Mouse (Mus musculus) kidney, adult 2 months (tissue): ENCODE data around the gene Chrna1. TPM values are rescaled to one million over a fixed set of nuclear protein-coding genes. Genes with fewer than 3 reads are reported as not detected.

Source experiments
- DNase-seq: peaks from one replicate; pipeline ENCODE4 v3.0.0; 2021
- H3K27ac ChIP-seq: fragments of 200-500 bp; 2 replicates; pipeline ENCODE4 v1.5.1; 2012; ENCODE audit warnings: low read depth, low read length, control low read depth, inconsistent platforms; ENCODE audit not compliant: insufficient read depth
- H3K27me3 ChIP-seq: fragments of 200-500 bp; replicated peaks from 2 replicates; pipeline ENCODE4 v1.6.1; 2012; ENCODE audit warnings: mild to moderate bottlenecking, moderate library complexity, low read length, inconsistent platforms; ENCODE audit not compliant: control insufficient read depth, insufficient read depth
- H3K36me3 ChIP-seq: fragments of 200-500 bp; 2 replicates; pipeline ENCODE4 v1.6.1; 2012; ENCODE audit warnings: mild to moderate bottlenecking, moderate library complexity, low read length, inconsistent platforms; ENCODE audit not compliant: control insufficient read depth, insufficient read depth
- H3K4me1 ChIP-seq: fragments of 200-500 bp; 2 replicates; pipeline ENCODE4 v1.6.1; 2011; ENCODE audit warnings: low read length; ENCODE audit not compliant: control insufficient read depth, insufficient read depth
- H3K4me3 ChIP-seq: fragments of 200-500 bp; 2 replicates; pipeline ENCODE4 v1.5.1; 2011; ENCODE audit warnings: mild to moderate bottlenecking, low read depth, low read length, control low read depth; ENCODE audit not compliant: insufficient read depth
- CTCF ChIP-seq: fragments of 200-500 bp; conservative IDR thresholded peaks from 2 replicates; pipeline ENCODE4 v1.5.1; 2011; ENCODE audit warnings: low read depth, mild to moderate bottlenecking, control low read depth, low read length, moderate library complexity, mixed read lengths; ENCODE audit not compliant: insufficient read depth, insufficient read length
- POLR2A ChIP-seq: fragments of 200-500 bp; IDR thresholded peaks from one replicate; pipeline ENCODE4 v1.6.1; 2011; ENCODE audit warnings: low read depth, low read length, control low read depth
- WGBS: fragments of 180-500 bp; shearing (Covaris S2); methylation state at CpG from one replicate; pipeline ENCODE4 v1.1.7; 2018; 5-methylcytosine and 5-hydroxymethylcytosine counted together
- polyA plus RNA-seq: library from polyadenylated mRNA; depleted of rRNA; stranded (reverse); fragments of >200 nt; gene quantifications from 2 replicates; pipeline ENCODE4 v1.2.3, GENCODE M21; 2012; rRNA removed

Gene Chrna1
- polyA plus RNA-seq, 1 experiment = not detected

GRCm38 (mm10) chr2:73521737-73522136 lies 58.4 kb downstream of the Chrna1 start:
- peaks cover 16% of the 10 kb centered on the region for H3K4me1 ChIP-seq
- H3K27ac ChIP-seq = no peak overlapping the region
- 28% methylated on average over 5 of the region's 5 CpGs for WGBS
- no peak overlapping the region for H3K4me3 ChIP-seq
- DNase-seq = no peak
- no peaks in the 10 kb centered on the region for H3K36me3 ChIP-seq
- H3K27me3 ChIP-seq = no peaks in the 10 kb centered on the region
- TF ChIP-seq CTCF (no peak), POLR2A (no peak)

- Histone ChIP-seq H3K27ac (no peak overlapping the region), H3K36me3 (no peaks in the 10 kb centered on the region), H3K4me1 (peaks cover 12% of the 10 kb centered on the region), H3K4me3 (no peak overlapping the region), H3K27me3 (no peaks in the 10 kb centered on the region)
- TF ChIP-seq CTCF (no peak), POLR2A (no peak)
- 84% methylated on average over 5 of the region's 5 CpGs for WGBS
- DNase-seq = no peak
Observed at GRCm38 (mm10) chr2:73518966-73519365, 61.2 kb downstream of the Chrna1 start.

- no peak for TF ChIP-seq POLR2A
- Histone ChIP-seq H3K36me3 (no peaks in the 10 kb centered on the region), H3K4me1 (peaks cover 12% of the 10 kb centered on the region), H3K4me3 (no peak overlapping the region), H3K27ac (no peak overlapping the region), H3K27me3 (no peaks in the 10 kb centered on the region)
- DNase-seq = no peak
- WGBS = 90% methylated on average over 2 of the region's 2 CpGs
Observed at GRCm38 (mm10) chr2:73518311-73518710, 61.8 kb downstream of the Chrna1 start.

- no peak for DNase-seq
- Histone ChIP-seq H3K36me3 (no peaks in the 10 kb centered on the region), H3K4me3 (no peak overlapping the region), H3K4me1 (peaks cover 16% of the 10 kb centered on the region; the same call in 1 of the 2 replicates), H3K27ac (no peak overlapping the region), H3K27me3 (no peaks in the 10 kb centered on the region)
- WGBS = 94% methylated on average over 6 of the region's 6 CpGs
- TF ChIP-seq CTCF = no peak
- no peak for TF ChIP-seq POLR2A
Observed at GRCm38 (mm10) chr2:73514178-73514577, 66.0 kb downstream of the Chrna1 start.

Other genes with a start within 250 kb of the Chrna1 start
- 6.2 and 9.1 TPM in 2 replicates for gene Gpr155, start 193.8 kb downstream of the Chrna1 start, polyA plus RNA-seq
- gene Wipf1, start 50.6 kb downstream of the Chrna1 start, polyA plus RNA-seq = 4.8 and 8.0 TPM in 2 replicates
- gene Chn1, start 195.0 kb upstream of the Chrna1 start, polyA plus RNA-seq = 23.7 and 24.2 TPM in 2 replicates